Mouse (Mus musculus): Measurements from ENCODE around the gene Cbr4. TPM values are rescaled to one million over a fixed set of nuclear protein-coding genes. Genes with fewer than 3 reads are reported as not detected.

The Cbr4 gene
- polyA plus RNA-seq, 1 experiment = 18.5 TPM

GRCm38 (mm10) chr8:61488631-61489030, 1.1 kb downstream of the Cbr4 start:
- no peak for DNase-seq (ENCODE audit: low read depth)

GRCm38 (mm10) chr8:61497110-61497509, 9.6 kb downstream of the Cbr4 start:
- DNase-seq (ENCODE audit: low read depth) = no peak

DNA sequence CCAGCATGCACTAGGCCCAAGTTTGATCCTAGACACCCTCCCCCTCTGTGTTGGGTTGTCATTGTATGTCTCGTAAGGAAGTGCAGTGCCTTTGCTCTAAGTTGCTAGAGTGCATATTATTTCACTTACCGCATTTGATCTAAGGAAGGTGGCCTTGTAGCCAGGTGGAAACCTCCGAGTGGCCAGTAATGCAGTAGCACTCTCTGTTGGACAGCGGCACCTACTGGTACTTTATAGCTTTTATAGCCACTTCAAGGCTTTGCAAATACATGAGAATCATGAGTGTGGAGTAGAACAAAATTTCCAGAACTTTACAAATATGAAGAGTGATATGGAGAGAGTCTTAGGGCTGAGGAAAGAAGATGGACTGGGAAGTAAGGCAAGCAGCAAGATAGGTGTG, 11.5 kb downstream of the Cbr4 start:
- DNase-seq (ENCODE audit: low read depth) = no peak

- DNase-seq (ENCODE audit: low read depth) = no peak
These were observed 13.4 kb downstream of the Cbr4 start for GRCm38 (mm10) chr8:61500914-61501313.

- no peak for DNase-seq (ENCODE audit: low read depth)
These were observed 14.7 kb downstream of the Cbr4 start for GRCm38 (mm10) chr8:61502277-61502676.

GRCm38 (mm10) chr8:61515110-61515930, 27.8 kb downstream of the Cbr4 start:
- DNase-seq (ENCODE audit: low read depth) = no peak

GRCm38 (mm10) chr8:61515931-61516744, 28.6 kb downstream of the Cbr4 start:
- DNase-seq (ENCODE audit: low read depth) = no peak

DNA sequence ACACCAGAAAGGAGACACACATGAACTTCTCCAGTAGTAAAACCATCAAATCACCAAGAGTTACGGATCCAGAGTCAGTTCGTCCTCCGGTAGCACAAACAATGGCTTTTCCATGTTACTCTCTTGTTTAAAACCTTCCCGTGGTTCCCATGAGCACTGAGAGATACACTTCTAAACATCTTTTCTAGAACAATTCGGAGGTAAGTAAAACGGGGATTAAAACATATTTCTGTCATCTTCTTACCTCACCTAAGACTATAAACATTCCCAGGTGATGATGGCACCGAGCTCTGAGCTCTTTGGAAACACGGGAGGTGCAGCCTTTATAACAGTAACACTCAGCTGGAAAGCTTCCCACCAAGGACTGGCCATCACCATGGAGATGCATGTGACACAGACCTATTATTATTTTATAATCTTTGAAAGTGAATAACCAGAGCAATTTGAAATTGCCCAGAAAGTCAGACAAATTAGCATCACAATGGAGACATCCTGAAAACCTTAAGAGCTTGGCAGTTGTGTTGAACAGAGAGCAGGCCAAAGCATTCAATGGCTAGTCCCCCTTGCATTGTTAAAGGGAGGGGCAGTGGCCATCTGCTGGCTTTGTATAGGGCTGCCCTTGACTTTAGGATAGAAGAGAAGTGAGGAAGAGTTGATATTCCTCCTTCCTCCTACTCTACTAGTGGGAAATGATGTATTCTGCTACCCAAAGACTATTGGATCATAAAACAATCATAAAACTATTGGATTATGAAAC, 29.4 kb downstream of the Cbr4 start:
- DNase-seq (ENCODE audit: low read depth) = no peak

GRCm38 (mm10) chr8:61517502-61518185, 30.1 kb downstream of the Cbr4 start:
- DNase-seq (ENCODE audit: low read depth) = no peak

- no peak for DNase-seq (ENCODE audit: low read depth)
These were observed 34.6 kb downstream of the Cbr4 start for GRCm38 (mm10) chr8:61522132-61522531.

DNA sequence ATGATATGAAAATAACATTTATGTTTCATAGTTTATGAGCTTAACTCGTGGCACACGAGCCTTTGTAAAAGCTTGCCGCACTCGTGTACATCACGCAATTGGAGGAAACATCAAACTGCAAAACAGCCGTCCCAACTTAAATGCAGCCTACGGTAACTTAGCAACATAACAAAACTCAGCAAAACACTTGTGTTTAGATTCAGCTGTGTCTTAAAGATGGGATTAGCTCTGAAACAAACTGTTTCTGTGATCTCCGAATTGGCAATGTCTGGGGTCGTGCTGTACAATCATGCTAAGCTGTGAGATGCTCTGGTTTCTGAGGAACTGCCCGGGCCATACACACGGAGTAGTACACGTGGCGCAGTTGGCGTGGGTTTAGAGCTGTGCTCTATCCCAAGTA, 39.5 kb downstream of the Cbr4 start:
- no peak for DNase-seq (ENCODE audit: low read depth)

GRCm38 (mm10) chr8:61528197-61528596, 40.7 kb downstream of the Cbr4 start:
- DNase-seq (ENCODE audit: low read depth) = no peak

DNA sequence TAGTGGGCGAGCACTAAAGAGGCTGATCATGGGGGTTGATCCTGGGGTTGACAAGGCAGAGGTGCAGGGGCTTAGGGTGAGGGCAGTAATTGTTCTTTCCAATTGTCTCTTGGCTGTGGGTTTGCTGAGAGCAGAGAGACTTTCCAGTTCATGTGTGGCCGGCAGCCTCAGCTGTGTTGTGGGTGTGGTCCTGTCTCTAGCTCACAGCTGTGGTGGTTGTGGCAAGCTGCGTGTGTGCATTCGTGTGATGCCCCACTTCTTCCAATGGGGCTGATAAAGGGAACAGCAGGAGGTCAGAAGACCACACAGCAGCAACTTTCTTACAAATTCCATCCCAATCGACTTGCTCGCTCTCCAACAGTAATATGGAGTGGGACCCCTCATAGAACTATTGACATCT, 41.1 kb downstream of the Cbr4 start:
- no peak for DNase-seq (ENCODE audit: low read depth)

GRCm38 (mm10) chr8:61531944-61532795, 44.6 kb downstream of the Cbr4 start:
- no peak for DNase-seq (ENCODE audit: low read depth)

GRCm38 (mm10) chr8:61532831-61533230, 45.3 kb downstream of the Cbr4 start:
- DNase-seq (ENCODE audit: low read depth) = no peak

DNA sequence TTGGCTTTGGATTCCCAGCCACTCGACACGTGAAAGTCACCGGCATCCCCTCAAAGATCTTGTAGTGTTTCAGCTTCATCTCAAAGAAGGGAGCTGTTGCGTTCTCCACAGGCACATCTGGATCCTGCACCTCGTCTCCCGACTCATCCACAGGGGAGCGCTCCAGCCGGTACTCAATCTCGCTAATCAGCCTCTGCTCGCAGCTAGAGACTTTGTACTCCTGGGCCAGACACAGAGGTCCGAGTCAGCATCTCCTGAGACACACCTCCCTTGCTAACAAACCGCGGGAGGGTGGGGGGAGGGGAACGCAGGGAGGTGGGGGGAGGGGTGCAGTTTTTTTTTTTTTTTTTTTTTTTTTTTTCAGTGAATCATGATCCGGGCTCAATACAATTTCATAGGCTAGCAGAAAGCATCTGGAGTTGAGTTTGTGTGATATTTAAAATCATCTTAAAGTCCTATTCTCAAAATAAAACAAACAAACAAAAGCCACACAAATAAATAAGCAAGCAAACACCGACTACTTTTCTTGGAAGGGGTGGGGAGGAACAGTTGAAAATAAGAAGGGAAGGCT, 45.9 kb downstream of the Cbr4 start:
- DNase-seq (ENCODE audit: low read depth) = no peak

DNA sequence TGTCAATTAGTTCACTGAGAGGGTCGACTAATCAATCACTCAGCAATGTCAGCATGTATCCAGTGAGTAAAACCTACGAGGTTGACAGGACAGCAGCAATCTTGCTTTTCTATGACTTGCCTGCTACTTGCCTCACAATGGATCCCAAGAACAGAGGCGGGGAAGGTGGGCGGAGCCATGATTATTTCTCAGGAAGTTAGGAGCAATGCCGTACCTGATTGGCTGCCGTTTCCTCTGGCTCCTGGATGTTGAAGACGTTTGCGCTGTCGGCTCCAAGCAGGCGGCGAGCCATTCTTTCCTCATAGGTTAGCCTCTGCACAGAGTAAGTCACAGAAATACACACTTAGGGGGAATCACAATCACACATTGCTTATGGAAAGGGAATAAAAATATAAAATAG, 47.9 kb downstream of the Cbr4 start:
- DNase-seq (ENCODE audit: low read depth) = no peak

DNA sequence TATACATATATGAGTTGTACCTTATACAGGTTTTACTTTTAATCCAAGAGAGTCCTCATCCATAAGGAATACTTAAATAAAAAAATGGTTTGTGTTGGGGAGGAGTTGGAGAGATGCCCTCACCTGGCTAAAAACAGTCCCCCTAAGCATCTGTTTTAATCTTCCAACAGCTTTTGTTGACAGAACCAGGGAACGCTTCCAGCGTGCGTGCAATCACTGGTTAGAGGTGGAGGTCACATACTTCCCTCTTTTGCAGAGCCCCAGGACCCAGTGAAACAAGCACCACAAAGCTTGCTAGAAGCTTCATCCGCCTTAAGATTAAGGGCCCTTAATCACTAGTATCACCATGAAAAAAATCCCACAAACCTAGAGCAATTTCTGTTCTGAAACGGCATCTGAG, 49.9 kb downstream of the Cbr4 start:
- no peak for DNase-seq (ENCODE audit: low read depth)

DNA sequence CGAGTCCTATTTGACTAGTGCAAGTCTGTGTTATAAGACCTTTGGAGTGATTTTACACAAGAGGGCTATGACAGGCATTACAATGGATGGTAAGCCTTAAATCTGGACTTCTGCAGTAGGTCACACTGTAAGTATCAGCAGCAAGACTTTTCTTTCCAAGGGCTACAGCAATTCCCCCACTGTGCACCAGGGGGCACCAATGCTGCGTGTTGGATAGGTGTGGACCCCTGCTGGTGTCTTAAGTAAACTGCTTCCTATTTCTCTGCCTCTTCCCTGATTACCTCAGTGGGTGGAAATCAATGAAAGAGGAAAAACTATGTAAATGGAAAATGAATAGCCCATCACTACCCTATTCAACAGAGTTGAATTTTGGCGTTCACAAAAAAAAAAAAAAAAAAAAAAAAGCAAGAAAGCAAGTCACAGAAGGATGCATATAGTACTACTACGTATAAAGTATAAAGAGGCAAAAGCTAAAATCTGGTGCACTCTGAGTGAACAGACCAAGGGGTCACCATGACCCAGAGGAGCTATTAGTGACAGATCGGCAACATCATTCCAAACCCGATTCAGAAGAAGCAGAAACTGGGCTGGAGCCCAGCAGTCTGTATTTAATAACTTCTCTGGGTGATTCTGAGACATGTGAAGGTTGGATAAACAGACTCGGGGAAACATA, 52.4 kb downstream of the Cbr4 start:
- DNase-seq (ENCODE audit: low read depth) = no peak

DNA sequence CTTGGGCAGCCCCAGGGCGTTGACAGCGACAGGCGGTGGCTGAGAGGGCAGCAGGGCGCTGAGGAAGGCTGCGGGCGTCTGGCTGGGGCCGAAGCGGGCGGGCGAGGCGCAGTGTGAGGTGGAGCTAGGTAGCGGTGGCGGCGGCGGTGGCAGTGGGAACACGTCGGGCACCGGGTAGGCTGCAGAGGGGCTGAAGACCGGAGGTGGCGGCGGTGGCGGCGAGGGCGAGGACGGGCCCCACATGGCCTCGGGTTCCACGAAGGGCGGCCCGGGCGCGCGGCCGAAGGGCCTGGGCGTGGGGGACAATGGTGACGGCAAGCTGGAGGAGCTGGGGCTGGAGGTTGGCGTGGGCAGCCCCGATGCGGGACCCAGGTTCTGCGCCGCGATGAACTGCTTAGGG, 62.1 kb downstream of the Cbr4 start:
- no peak for DNase-seq (ENCODE audit: low read depth)
